Mouse (Mus musculus) adrenal gland, postnatal 25 days (tissue): Measurements from ENCODE around the gene Prcd. TPM values are rescaled to one million over a fixed set of nuclear protein-coding genes. Genes with fewer than 3 reads are reported as not detected.
"Not testable (repeated sequence)": the region's sequence is repeated elsewhere in the genome, so short reads cannot be mapped to it uniquely, and the experiment has no call there.

ENCODE experiments used
- DNase-seq: peaks from one replicate; pipeline ENCODE4 v3.0.0; 2021; ENCODE audit warnings: mixed read lengths
- total RNA-seq: library from RNA; stranded (reverse); gene quantifications from 2 replicates; pipeline ENCODE4 v1.2.3, GENCODE M21; 2021

The Prcd gene
- total RNA-seq, 1 experiment from 2014 or later = 13.0 TPM

GRCm38 (mm10) chr11:116649711-116650337 is 3.5 kb upstream of the Prcd start:
- DNase-seq = no peak

- no peak for DNase-seq
These were observed 2.5 kb upstream of the Prcd start for GRCm38 (mm10) chr11:116650811-116651210.

- DNase-seq = no peak
These were observed 2.0 kb upstream of the Prcd start for GRCm38 (mm10) chr11:116651339-116651738.

DNA sequence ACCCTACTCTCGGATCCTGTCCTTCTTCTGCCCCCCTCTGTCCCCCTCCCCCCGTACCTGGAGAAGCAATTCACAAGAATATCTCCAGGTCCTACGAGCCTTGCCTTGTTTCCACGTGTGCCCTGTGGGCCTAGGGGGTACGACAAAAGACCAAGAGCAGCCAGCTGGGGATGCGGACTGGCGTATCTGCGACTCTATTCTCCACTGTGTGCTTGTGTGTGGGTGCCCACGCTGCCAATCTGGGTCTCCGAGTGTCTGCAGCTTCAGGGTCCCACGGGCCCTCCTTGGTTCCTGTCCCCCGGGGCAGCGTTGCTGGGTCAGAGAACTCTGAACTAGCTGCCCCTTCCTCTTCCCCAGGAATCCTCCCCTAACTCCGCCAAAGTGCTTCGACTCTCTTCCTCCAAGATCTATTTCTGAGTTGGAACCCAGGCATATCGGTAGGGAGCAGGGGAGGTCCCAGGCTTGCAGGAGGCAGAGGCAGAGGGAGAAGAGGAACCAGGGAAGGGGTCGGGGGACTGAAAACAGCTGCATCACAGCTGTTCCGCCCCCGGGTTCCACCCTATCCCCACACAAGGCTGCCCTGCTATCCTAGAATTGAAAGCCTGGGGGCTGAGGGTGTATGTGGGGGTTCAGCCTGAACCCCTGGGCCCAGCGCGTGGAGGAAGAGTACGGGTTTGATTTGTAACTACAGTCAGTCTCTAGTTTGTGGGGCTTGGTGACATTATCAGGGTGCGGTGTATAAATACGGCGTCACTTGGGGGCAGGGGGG is 820 bp upstream of the Prcd start:
- DNase-seq = no peak

- peak; percentile 62 for DNase-seq
These were observed 431 bp downstream of the Prcd start for GRCm38 (mm10) chr11:116653709-116654221.

- DNase-seq = peak; percentile 46
These were observed 1.0 kb downstream of the Prcd start, which contains the start of gene Cygb for GRCm38 (mm10) chr11:116654255-116654821. Cygb (minus strand) TSS chr11:116654313.

- DNase-seq = peak; percentile 60
These were observed 3.2 kb downstream of the Prcd start for GRCm38 (mm10) chr11:116656348-116657191.

DNA sequence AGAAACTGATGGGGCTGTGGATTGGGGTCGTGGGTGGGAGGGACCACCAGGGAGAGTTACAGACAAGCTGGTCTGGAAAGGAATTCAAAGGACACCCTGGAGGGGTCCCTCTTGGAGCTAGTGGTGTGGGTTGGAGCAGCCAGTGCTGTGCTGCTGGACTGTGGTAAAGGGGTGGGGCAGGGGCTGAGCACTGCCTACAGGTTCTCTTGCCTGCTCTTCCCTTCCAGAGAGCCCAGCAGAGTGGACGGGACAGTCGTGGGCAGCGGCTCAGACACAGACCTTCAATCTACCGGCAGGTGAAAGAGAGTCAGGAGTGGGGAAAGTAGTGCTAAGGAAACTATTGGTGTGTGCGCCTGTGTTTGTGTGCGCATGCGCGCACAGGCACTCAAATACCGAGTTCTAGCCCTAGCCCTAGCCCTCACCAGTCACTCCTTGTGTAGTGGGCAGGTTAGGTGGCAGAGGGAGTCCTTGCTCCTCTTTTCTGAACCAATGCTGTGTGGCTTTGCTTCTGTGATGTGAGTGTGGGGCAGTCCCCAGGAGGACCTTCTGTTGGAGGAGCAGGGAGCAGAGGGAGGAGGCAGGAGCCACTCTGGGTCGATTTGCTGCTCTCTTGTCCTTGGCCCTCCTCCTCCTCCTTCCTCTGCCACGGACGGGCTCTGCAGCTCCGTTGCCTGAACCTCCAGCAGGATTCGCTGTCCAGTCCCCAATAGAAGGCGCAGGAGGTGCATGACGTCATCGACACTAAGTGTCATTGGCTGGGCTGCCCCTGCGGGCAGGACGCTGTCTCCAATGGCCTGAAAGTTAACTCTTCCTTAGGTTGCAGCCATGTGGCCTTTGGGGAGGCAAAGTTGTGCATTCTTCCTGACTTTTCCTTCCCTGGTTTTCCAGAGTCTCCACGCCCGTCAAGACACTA is 4.2 kb downstream of the Prcd start:
- DNase-seq = peak; percentile 91

DNA sequence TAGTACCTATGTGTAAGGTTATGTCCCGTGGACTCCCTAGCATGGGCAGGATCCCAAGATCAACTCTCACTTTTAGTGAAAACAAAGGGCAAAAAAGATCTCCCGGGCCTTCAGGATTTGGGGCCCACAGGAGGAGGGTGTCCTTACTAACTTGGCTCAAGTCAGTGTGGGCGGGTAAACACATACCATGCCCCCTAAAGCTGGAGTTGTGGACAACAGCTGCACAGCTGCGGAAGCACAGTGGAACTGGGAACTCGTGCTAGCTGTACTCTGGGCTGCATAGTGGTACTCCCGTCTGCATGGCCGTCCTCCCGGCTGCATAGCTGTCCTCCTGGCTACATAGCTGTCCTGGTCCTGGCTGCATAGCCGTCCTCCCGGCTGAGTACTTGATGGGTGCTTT is 4.9 kb downstream of the Prcd start:
- DNase-seq = no peak

GRCm38 (mm10) chr11:116659027-116659621 is 5.8 kb downstream of the Prcd start:
- DNase-seq = no peak

DNA sequence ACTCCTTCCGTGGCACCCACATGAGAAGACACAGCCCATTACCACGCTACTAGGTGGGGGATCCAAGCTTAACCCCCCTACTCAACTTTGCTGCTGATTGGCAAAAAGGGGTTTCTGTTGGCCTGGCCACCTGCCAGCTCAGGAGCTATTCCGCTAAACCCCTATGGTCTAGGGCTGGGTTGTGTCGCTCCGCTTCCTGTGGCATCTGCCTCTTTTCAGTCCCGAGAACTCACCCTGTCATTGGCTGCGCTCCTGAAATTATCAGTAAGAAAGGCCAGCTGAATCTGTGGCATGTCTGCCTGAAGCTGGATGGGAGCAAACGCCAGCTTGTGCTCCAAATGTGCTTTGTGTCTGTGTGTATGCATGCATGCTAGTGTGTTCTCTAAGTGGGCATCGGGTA is 6.8 kb downstream of the Prcd start:
- DNase-seq = no peak

GRCm38 (mm10) chr11:116661291-116661947 is 8.1 kb downstream of the Prcd start:
- DNase-seq = peak; percentile 52

GRCm38 (mm10) chr11:116661948-116662377 is 8.6 kb downstream of the Prcd start:
- DNase-seq = peak; percentile 72

DNA sequence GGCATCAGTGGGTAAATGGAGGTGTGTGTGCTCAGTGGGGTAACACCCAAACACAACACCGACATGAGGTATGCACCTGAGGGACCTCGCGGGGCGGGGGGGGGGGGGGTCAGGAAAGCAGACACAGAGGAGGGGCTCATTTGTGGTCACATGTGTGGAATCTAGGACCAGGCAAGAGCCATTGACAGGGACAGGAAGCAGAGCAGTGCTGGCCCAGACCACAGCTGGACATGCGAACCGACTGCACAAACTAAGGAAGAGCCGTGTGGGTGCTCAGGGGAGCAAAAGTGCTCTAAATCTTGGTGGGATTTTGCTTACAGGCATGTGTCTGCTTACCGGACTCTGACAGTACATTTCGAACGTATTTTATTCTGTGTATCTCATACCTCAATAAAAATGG is 12.0 kb downstream of the Prcd start:
- no peak for DNase-seq

DNA sequence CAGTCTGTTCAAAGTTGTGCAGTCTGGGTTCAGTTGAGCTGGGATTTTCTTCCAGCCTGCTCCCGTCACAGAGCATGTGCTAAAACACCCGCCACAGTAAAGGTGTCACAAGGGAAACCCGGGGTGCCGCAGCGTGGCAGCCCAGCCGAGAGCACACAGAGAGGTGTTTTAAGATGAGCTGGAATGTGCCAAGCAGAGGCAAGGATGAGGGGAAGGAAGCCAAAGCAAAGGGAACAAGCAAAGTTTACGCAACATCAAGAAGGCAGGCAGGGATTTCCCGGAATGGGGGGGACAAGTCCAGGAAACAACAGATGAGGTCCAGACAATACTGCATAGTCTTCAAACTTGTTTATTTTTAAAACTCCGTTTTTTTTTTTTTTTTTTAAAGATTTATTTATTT is 13.2 kb downstream of the Prcd start:
- DNase-seq = no peak

- not testable (repeated sequence) for DNase-seq
These were observed 13.7 kb downstream of the Prcd start for GRCm38 (mm10) chr11:116667012-116667411.

GRCm38 (mm10) chr11:116667930-116668329 is 14.6 kb downstream of the Prcd start:
- no peak for DNase-seq

DNA sequence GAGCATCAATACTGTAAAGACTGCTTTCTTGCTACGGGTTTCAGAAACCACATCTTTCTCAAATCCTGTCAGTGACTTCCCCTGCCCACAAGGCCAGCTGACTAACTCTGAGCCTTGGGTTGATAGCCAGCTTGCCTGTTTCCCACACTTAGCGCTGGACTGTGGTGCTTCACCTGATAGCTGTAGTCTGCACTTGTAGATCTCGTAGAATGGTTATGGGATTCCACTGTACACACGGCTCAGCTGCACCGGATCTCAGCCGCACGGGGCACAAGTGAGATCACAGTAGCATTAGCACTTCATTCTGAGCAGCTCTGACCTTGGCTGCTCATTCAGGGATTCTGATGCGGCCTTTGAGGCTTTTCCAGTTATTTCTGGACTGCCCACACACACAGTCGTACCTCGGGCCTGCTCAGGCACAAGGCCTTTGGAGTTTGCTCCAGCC is 15.1 kb downstream of the Prcd start:
- DNase-seq = peak; percentile 45

- DNase-seq = no peak
These were observed 15.5 kb downstream of the Prcd start for GRCm38 (mm10) chr11:116668839-116669238.

DNA sequence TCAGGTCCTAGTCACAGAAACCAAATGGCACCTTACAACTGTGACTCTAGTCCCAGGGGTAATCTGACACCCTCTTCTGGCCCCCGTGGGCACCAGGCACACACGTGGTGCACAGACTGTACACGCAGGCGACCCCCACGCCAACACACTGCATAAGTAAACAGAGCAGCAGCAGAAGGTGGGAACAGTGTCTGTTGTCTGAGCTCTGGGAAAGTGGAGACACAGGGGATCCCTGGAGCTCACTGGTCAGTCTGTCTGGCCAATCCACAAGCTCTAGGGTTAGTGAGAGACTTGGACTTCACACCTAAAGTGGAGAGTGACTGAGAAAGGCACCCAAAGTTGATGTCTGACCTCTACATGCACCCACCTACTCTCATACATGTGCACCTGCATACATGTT is 16.0 kb downstream of the Prcd start:
- DNase-seq = no peak
